Comparison of ENCODE assay signal across 16 mouse cellular contexts in the genomic region with DNA sequence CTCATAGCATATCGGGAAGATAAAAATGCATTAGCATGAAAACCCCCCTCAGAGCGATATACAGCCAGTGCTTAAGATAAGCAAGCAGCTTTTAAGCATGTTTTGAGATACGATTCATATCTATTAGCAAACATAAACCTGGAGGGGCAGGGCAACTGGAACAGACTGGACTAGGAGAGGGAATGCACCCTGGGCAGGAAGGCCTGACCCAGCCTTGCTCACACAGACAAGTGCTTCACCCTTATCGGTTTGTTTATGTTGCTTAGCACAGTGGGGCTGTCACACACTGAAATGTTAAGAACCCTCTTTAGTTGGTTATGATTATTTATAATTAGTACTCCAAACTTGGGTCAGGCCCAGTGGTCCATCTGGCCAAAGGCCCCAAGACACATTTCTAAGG. TPM values are rescaled to one million over a fixed set of nuclear protein-coding genes. Genes with fewer than 3 reads are reported as not detected.
A peak's percentile ranks its signal among the peaks of the same experiment; 100 is the strongest.
DNase-seq lines count a peak whose midpoint lies in the region; ATAC-seq and TF ChIP-seq lines count a peak whose summit lies in the region.
"Had no signal": no experiment of that assay in that cellular context is flagged by ENCODE, and none has a peak within 500 bp of the region (broad histone marks: within the 10 kb centered on the region; RNA-seq: fewer than 3 reads in every experiment).

No protein-coding gene starts in this region.

- peaks cover 2% of the 10 kb centered on the region for H3K4me1 ChIP-seq in heart, adult 2 months (ENCODE audit: control insufficient read depth, insufficient read depth, low read length)
- peaks cover 4% of the 10 kb centered on the region; the same call in 1 of the 2 replicates for H3K4me1 ChIP-seq in heart, embryonic 11.5 days (ENCODE audit: control insufficient read depth, insufficient read depth, low read length)
- H3K4me1 ChIP-seq in liver, embryonic 12.5 days, result peaks cover 42% of the 10 kb centered on the region

- no peak overlapping the region for H3K9ac ChIP-seq in heart, adult 2 months (ENCODE audit: low read depth, low read length)
- no peak overlapping the region for H3K9ac ChIP-seq in heart, embryonic 11.5 days (ENCODE audit: low read depth, low read length)
- H3K9ac ChIP-seq in liver, embryonic 12.5 days, result peak overlapping the region; percentile 8; the same call in 1 of the 2 replicates
- H3K9ac ChIP-seq: heart, embryonic 15.5 days; limb, embryonic 12.5 days had no signal

- no peak for TF ChIP-seq EP300 in heart, adult 2 months (IDR thresholded peaks at IDR 0.05; ENCODE audit: insufficient read depth, low read depth, low read length)

- H3K9me3 ChIP-seq in heart, embryonic 11.5 days (replicated peaks; ENCODE audit: control insufficient read depth, low read length), result no peaks in the 10 kb centered on the region
- no peaks in the 10 kb centered on the region for H3K9me3 ChIP-seq in liver, embryonic 12.5 days (replicated peaks)
- H3K9me3 ChIP-seq: heart, embryonic 15.5 days; limb, embryonic 12.5 days; midbrain, embryonic 10.5 days had no signal

- TF ChIP-seq POLR2A in heart, adult 2 months (IDR thresholded peaks at IDR 0.05; ENCODE audit: insufficient read depth, low read depth, low read length), result no peak

- no peak overlapping the region for H3K4me2 ChIP-seq in heart, embryonic 11.5 days
- peak overlapping the region; percentile 0; the same call in 1 of the 2 replicates for H3K4me2 ChIP-seq in liver, embryonic 12.5 days
- H3K4me2 ChIP-seq: heart, embryonic 15.5 days; limb, embryonic 12.5 days had no signal

- peak overlapping the region; percentile 72 for H3K27ac ChIP-seq in heart, adult 2 months
- H3K27ac ChIP-seq in heart, embryonic 11.5 days (ENCODE audit: low read depth, low read length), result no peak overlapping the region
- 0 out of 2 replicates have a peak overlapping the region, but pooled peaks have one; percentile 46 for H3K27ac ChIP-seq in liver, embryonic 12.5 days
- no peak overlapping the region for H3K27ac ChIP-seq in left cerebral cortex, adult 2 months
- H3K27ac ChIP-seq: heart, embryonic 15.5 days; limb, embryonic 12.5 days had no signal

- ATAC-seq in heart, embryonic 11.5 days (replicated peaks; ENCODE audit: insufficient number of reproducible peaks, low FRiP score, low TSS enrichment), result no peak
- peak; percentile 81 for ATAC-seq in liver, embryonic 12.5 days

- 46% methylated on average over 4 of the region's 4 CpGs for WGBS in heart, adult 2 months
- WGBS in heart, embryonic 11.5 days (ENCODE audit: insufficient replicate concordance), result 50% methylated on average over 4 of the region's 4 CpGs
- 33% methylated on average over 4 of the region's 4 CpGs for WGBS in liver, embryonic 12.5 days (ENCODE audit: insufficient replicate concordance)

- no peaks in the 10 kb centered on the region for H3K27me3 ChIP-seq in heart, adult 2 months (ENCODE audit: control insufficient read depth, insufficient read depth, low read length)
- H3K27me3 ChIP-seq in heart, embryonic 11.5 days (ENCODE audit: control insufficient read depth, insufficient read depth, low read length), result 0 out of 2 replicates have a peak, but pooled peaks cover 2% of the 10 kb centered on the region
- H3K27me3 ChIP-seq in liver, embryonic 12.5 days (replicated peaks), result no peaks in the 10 kb centered on the region
- H3K27me3 ChIP-seq: CH12.LX; heart, embryonic 15.5 days; limb, embryonic 12.5 days had no signal

- intact Hi-C loops in heart, adult 2 months (cut with DNase I), result loop anchor here (5.0 kb wide), 1 partner anchor 42 kb away; no protein-coding TSS in a partner anchor
- intact Hi-C loops in left cerebral cortex, adult 2 months (cut with DNase I), result loop anchor here (5.0 kb wide), 1 partner anchor 73 kb away; no protein-coding TSS in a partner anchor

- H3K79me2 ChIP-seq in heart, adult 2 months (replicated peaks; ENCODE audit: control insufficient read depth, insufficient read depth, low read length), result no peaks in the 10 kb centered on the region

- no peak overlapping the region for H3K4me3 ChIP-seq in heart, adult 2 months
- no peak overlapping the region for H3K4me3 ChIP-seq in heart, embryonic 11.5 days (ENCODE audit: low read depth, low read length)
- H3K4me3 ChIP-seq in liver, embryonic 12.5 days, result no peak overlapping the region
- no peak overlapping the region for H3K4me3 ChIP-seq in left cerebral cortex, adult 2 months
- H3K4me3 ChIP-seq: heart, embryonic 15.5 days; limb, embryonic 12.5 days; midbrain, embryonic 10.5 days had no signal

- H3K36me3 ChIP-seq in heart, adult 2 months (ENCODE audit: control insufficient read depth, insufficient read depth, low read length), result no peaks in the 10 kb centered on the region
- no peaks in the 10 kb centered on the region for H3K36me3 ChIP-seq in heart, embryonic 11.5 days (ENCODE audit: control insufficient read depth, insufficient read depth, low read length)
- H3K36me3 ChIP-seq in liver, embryonic 12.5 days, result no peaks in the 10 kb centered on the region
- H3K36me3 ChIP-seq: heart, embryonic 15.5 days; limb, embryonic 12.5 days; midbrain, embryonic 10.5 days had no signal

- DNase-seq in heart, adult 2 months, result no peak
- DNase-seq in c-Kit-positive CD71-positive TER-119-negative erythroid progenitor cells, embryonic 14.5 days (ENCODE audit: low read depth), result peak; percentile 32
- peak; percentile 40 for DNase-seq in lung, postnatal 36 days
- no peak for DNase-seq in left cerebral cortex, adult 2 months (ENCODE audit: extremely low spot score in 1 of 2, low spot score in 2 of 2)
- DNase-seq in thymus, postnatal 25 days, result no peak
- DNase-seq in B cell, adult 2 months, result no peak
- DNase-seq: adrenal gland, postnatal 25 days; cerebellum, adult 2 months; cerebellum, postnatal 36 days; right cerebral cortex, postnatal 25 days had no signal

- TF ChIP-seq CTCF in heart, adult 2 months (IDR thresholded peaks at IDR 0.05), result no peak
- TF ChIP-seq CTCF in left cerebral cortex, adult 2 months (IDR thresholded peaks at IDR 0.05), result no peak

RNA-seq across cellular contexts. Expression of a gene that starts 51.5 kb away (rescaled TPM):
- 10 to 100 TPM in 1 of 2 experiments, 1 to 10 TPM in 1; 9.3 to 10.7 TPM for total RNA-seq in heart, adult 2 months (2021)
- polyA plus RNA-seq in heart, adult 2 months (2012; rRNA removed), result 5.5 and 7.0 TPM in 2 replicates
- 16.9 and 32.0 TPM in 2 replicates for polyA plus RNA-seq in heart, embryonic 11.5 days (2014; fragmentation: Nextera tagmentation; extraction: Ambion mirVana)
- 12.9 and 14.9 TPM in 2 replicates for polyA plus RNA-seq in liver, embryonic 12.5 days (2016; fragmentation: Nextera tagmentation; extraction: Ambion mirVana)
- total RNA-seq in left cerebral cortex, adult 2 months (2021), result 10 to 100 TPM; 35.9 to 37.9 TPM

Comparison
In these comparisons a context has a peak if more than half of its experiments do, and no peak if none do; other contexts are left out.
1. H3K27ac ChIP-seq: peak in heart, adult 2 months (single experiment) and liver, embryonic 12.5 days (single experiment); none in heart, embryonic 11.5 days (single experiment) and left cerebral cortex, adult 2 months (single experiment).
2. DNase-seq: peak in c-Kit-positive CD71-positive TER-119-negative erythroid progenitor cells, embryonic 14.5 days (single experiment) and lung, postnatal 36 days (single experiment); none in heart, adult 2 months (0 of 2), left cerebral cortex, adult 2 months (0 of 2), thymus, postnatal 25 days (single experiment) and B cell, adult 2 months (0 of 2).